Mouse (Mus musculus) E14TG2a.4 (cell line): ENCODE results near the gene Fsd1.

Experiments used
- CTCF ChIP-seq: conservative IDR thresholded peaks from 2 replicates; pipeline ENCODE4 v1.5.1; 2014; ENCODE audit warnings: low read length
- POU5F1 ChIP-seq: IDR thresholded peaks from 2 replicates; pipeline ENCODE4 v1.6.1; 2014; ENCODE audit warnings: low read length, borderline replicate concordance

GRCm38 (mm10) chr17:56016382-56016781, 30.1 kb downstream of the Fsd1 start:
- no peak for TF ChIP-seq CTCF
- no peak for TF ChIP-seq POU5F1
